Mouse (Mus musculus): Measurements from ENCODE around the gene Scap. TPM values are rescaled to one million over a fixed set of nuclear protein-coding genes. Genes with fewer than 3 reads are reported as not detected.

The Scap gene
- total and polyA plus RNA-seq, 3 experiments = 24.7 to 48.9 (median 40.4) TPM

- TF ChIP-seq POLR2A (IDR thresholded peaks at IDR 0.05; ENCODE audit: low read depth, low read length) = peak; percentile 97
- peak; percentile 98 for TF ChIP-seq NELFE (IDR thresholded peaks at IDR 0.05; ENCODE audit: low read depth, low read length)
- peak; percentile 96 for TF ChIP-seq NRF1 (IDR thresholded peaks at IDR 0.05; ENCODE audit: low read depth, low read length)
- peak; percentile 96 for TF ChIP-seq ZMIZ1 (IDR thresholded peaks at IDR 0.05; ENCODE audit: low read depth, low read length)
- TF ChIP-seq MYC (IDR thresholded peaks at IDR 0.05; ENCODE audit: low read depth, low read length) = peak; percentile 82
- TF ChIP-seq ZC3H11A (IDR thresholded peaks at IDR 0.05; ENCODE audit: low read depth, low read length) = no peak
- TF ChIP-seq UBTF (IDR thresholded peaks at IDR 0.05; ENCODE audit: low read depth, low read length) = 0 out of 2 replicates have a peak, but pooled peaks have one; percentile 23
- TF ChIP-seq MAZ (IDR thresholded peaks at IDR 0.05; ENCODE audit: low read depth, low read length) = 0 out of 2 replicates have a peak, but pooled peaks have one; percentile 39
- peak; percentile 43 for TF ChIP-seq IRF4 (IDR thresholded peaks at IDR 0.05; ENCODE audit: low read depth, low read length)
Measured at GRCm38 (mm10) chr9:110304969-110305651, 28.0 kb upstream of the Scap start, which contains the start of gene Elp6 (continued).

- Histone ChIP-seq H3K27ac (ENCODE audit: insufficient read depth, low read depth) (no peak overlapping the region), H3K4me3 (replicated peaks in 1 of 3; ENCODE audit: low read depth in 2 of 3, low read length in 2 of 3, poor library complexity in 1 of 3) (peak overlapping the region in 2 of 3 experiments; percentile 74 to 80), H3K9ac (ENCODE audit: insufficient read depth, low read depth) (peak overlapping the region; percentile 88)
Measured at GRCm38 (mm10) chr9:110306371-110306770, 26.7 kb upstream of the Scap start.

GRCm38 (mm10) chr9:110314706-110315105 lies 18.4 kb upstream of the Scap start:
- H3K27ac ChIP-seq (ENCODE audit: insufficient read depth, low read depth) = no peak overlapping the region
- peaks cover 0 to 4% of the 10 kb centered on the region in 2 experiments; a peak in 1 of 4 replicates for H3K4me1 ChIP-seq (ENCODE audit: control insufficient read depth in 1 of 2, insufficient read depth in 2 of 2)
- no peak overlapping the region for H3K4me3 ChIP-seq (replicated peaks in 1 of 3; ENCODE audit: low read depth in 2 of 3, low read length in 2 of 3, poor library complexity in 1 of 3)
- H3K9me3 ChIP-seq (replicated peaks; ENCODE audit: low read length) = no peaks in the 10 kb centered on the region
- DNase-seq (ENCODE audit: extremely low read depth) = no peak
- peaks cover 67 to 86% of the 10 kb centered on the region in 2 experiments for H3K36me3 ChIP-seq (replicated peaks in 1 of 2; ENCODE audit: control insufficient read depth in 1 of 2, insufficient read depth in 1 of 2, low read length in 1 of 2)
- no peak overlapping the region for H3K4me2 ChIP-seq (ENCODE audit: insufficient read depth, low read depth, poor library complexity, severe bottlenecking)
- in situ Hi-C loops (cut with MboI; ENCODE audit: low pct_ligation_motif_present, low pct_unique_long_range_greater_than_20kb, low sequenced_read_pairs) (no loop called here), dilution Hi-C loops (cut with MboI; ENCODE audit: extremely low pct_ligation_motif_present, extremely low pct_unique_long_range_greater_than_20kb, low sequenced_read_pairs) (no loop called here)
- H3K27me3 ChIP-seq (replicated peaks) = no peaks in the 10 kb centered on the region
- H3K79me2 ChIP-seq (replicated peaks; ENCODE audit: control insufficient read depth, extremely low read depth, insufficient read depth, poor library complexity, severe bottlenecking) = no peaks in the 10 kb centered on the region
- H3K9ac ChIP-seq (ENCODE audit: insufficient read depth, low read depth) = no peak overlapping the region
- TF ChIP-seq CHD1 (IDR thresholded peaks at IDR 0.05; ENCODE audit: low read depth, low read length) (no peak), MXI1 (IDR thresholded peaks at IDR 0.05; ENCODE audit: low read depth, low read length) (no peak), MAX (IDR thresholded peaks at IDR 0.05; ENCODE audit: low read length) (no peak), MYC (IDR thresholded peaks at IDR 0.05; ENCODE audit: low read depth, low read length) (no peak), POLR2AphosphoS2 (IDR thresholded peaks at IDR 0.05; ENCODE audit: low read depth, low read length) (no peak), JUN (IDR thresholded peaks at IDR 0.05; ENCODE audit: insufficient read depth, low read depth, low read length) (no peak), NELFE (IDR thresholded peaks at IDR 0.05; ENCODE audit: low read depth, low read length) (no peak), TBP (conservative IDR thresholded peaks at IDR 0.05; ENCODE audit: low read depth, low read length) (no peak), CHD2 (IDR thresholded peaks at IDR 0.05; ENCODE audit: low read length) (no peak), ZNF384 (IDR thresholded peaks at IDR 0.05; ENCODE audit: low read depth, low read length) (no peak), BHLHE40 (IDR thresholded peaks at IDR 0.05; ENCODE audit: low read depth, low read length) (no peak), JUND (conservative IDR thresholded peaks at IDR 0.05; ENCODE audit: low read depth, low read length) (no peak), RCOR1 (conservative IDR thresholded peaks at IDR 0.05; ENCODE audit: low read depth, low read length) (no peak), IRF4 (IDR thresholded peaks at IDR 0.05; ENCODE audit: low read depth, low read length) (no peak), GABPA (IDR thresholded peaks at IDR 0.05; ENCODE audit: insufficient replicate concordance, low read depth, low read length) (no peak), EP300 (IDR thresholded peaks at IDR 0.05; ENCODE audit: low read length) (no peak)

More at GRCm38 (mm10) chr9:110306371-110306770, 26.7 kb upstream of the Scap start:
- Histone ChIP-seq H3K4me2 (ENCODE audit: insufficient read depth, low read depth, poor library complexity, severe bottlenecking) (peak overlapping the region; percentile 88), H3K27me3 (replicated peaks) (no peaks in the 10 kb centered on the region), H3K4me1 (ENCODE audit: control insufficient read depth in 1 of 2, insufficient read depth in 2 of 2) (peaks cover 7 to 20% of the 10 kb centered on the region in 2 experiments), H3K36me3 (replicated peaks in 1 of 2; ENCODE audit: control insufficient read depth in 1 of 2, insufficient read depth in 1 of 2, low read length in 1 of 2) (peaks cover 14 to 31% of the 10 kb centered on the region in 2 experiments), H3K9me3 (replicated peaks; ENCODE audit: low read length) (peaks cover 10% of the 10 kb centered on the region), H3K79me2 (replicated peaks; ENCODE audit: control insufficient read depth, extremely low read depth, insufficient read depth, poor library complexity, severe bottlenecking) (peaks cover 14% of the 10 kb centered on the region)
- TF ChIP-seq MAX (IDR thresholded peaks at IDR 0.05; ENCODE audit: low read length) = no peak
- TF ChIP-seq NELFE (IDR thresholded peaks at IDR 0.05; ENCODE audit: low read depth, low read length) = no peak
- TF ChIP-seq ETS1 (conservative IDR thresholded peaks at IDR 0.05; ENCODE audit: low read depth, low read length) = no peak
- TF ChIP-seq MAFK (IDR thresholded peaks at IDR 0.05; ENCODE audit: insufficient replicate concordance, low read length) = no peak
- no peak for TF ChIP-seq ELF1 (IDR thresholded peaks at IDR 0.05; ENCODE audit: low read depth, low read length)
- TF ChIP-seq MXI1 (IDR thresholded peaks at IDR 0.05; ENCODE audit: low read depth, low read length) = no peak
- TF ChIP-seq EP300 (IDR thresholded peaks at IDR 0.05; ENCODE audit: low read length) = no peak
- TF ChIP-seq SMC3 (IDR thresholded peaks at IDR 0.05; ENCODE audit: low read depth, low read length) = no peak
- no peak for TF ChIP-seq UBTF (IDR thresholded peaks at IDR 0.05; ENCODE audit: low read depth, low read length)
- TF ChIP-seq E2F4 (IDR thresholded peaks at IDR 0.05; ENCODE audit: insufficient replicate concordance, low read depth, low read length) = no peak
- no peak for TF ChIP-seq MEF2A (IDR thresholded peaks at IDR 0.05; ENCODE audit: borderline replicate concordance, low read depth, low read length)
- no peak for TF ChIP-seq NRF1 (IDR thresholded peaks at IDR 0.05; ENCODE audit: low read depth, low read length)
- no peak for TF ChIP-seq ZMIZ1 (IDR thresholded peaks at IDR 0.05; ENCODE audit: low read depth, low read length)
- TF ChIP-seq HCFC1 (IDR thresholded peaks at IDR 0.05; ENCODE audit: low read depth, low read length) = no peak
- TF ChIP-seq RCOR1 (conservative IDR thresholded peaks at IDR 0.05; ENCODE audit: low read depth, low read length) = no peak
- TF ChIP-seq JUND (conservative IDR thresholded peaks at IDR 0.05; ENCODE audit: low read depth, low read length) = no peak
- TF ChIP-seq MAZ (IDR thresholded peaks at IDR 0.05; ENCODE audit: low read depth, low read length) = no peak
- TF ChIP-seq ZC3H11A (IDR thresholded peaks at IDR 0.05; ENCODE audit: low read depth, low read length) = no peak
- TF ChIP-seq USF2 (conservative IDR thresholded peaks at IDR 0.05; ENCODE audit: low read depth, low read length) = no peak
- TF ChIP-seq ZNF384 (IDR thresholded peaks at IDR 0.05; ENCODE audit: low read depth, low read length) = no peak
- dilution Hi-C loops (cut with MboI; ENCODE audit: extremely low pct_ligation_motif_present, extremely low pct_unique_long_range_greater_than_20kb, low sequenced_read_pairs) = no loop called here
- in situ Hi-C loops (cut with MboI; ENCODE audit: low pct_ligation_motif_present, low pct_unique_long_range_greater_than_20kb, low sequenced_read_pairs) = no loop called here
- DNase-seq (ENCODE audit: extremely low read depth) = no peak
